Mouse (Mus musculus): Measurements from ENCODE around the gene Sergef. TPM values are rescaled to one million over a fixed set of nuclear protein-coding genes. Genes with fewer than 3 reads are reported as not detected.

The Sergef gene
- total and polyA plus RNA-seq, 3 experiments: 10.9 to 36.2 (median 13.0) TPM

GRCm38 (mm10) chr7:46529259-46529658 lies 110.3 kb downstream of the Sergef start:
- no peaks in the 10 kb centered on the region for H3K4me1 ChIP-seq (ENCODE audit: insufficient read depth, low read depth, low read length)
- H3K4me3 ChIP-seq (ENCODE audit: low read depth, low read length): no peak overlapping the region
- peaks cover 54% of the 10 kb centered on the region for H3K36me3 ChIP-seq (replicated peaks)
- DNase-seq (ENCODE audit: low spot score) (no peak), ATAC-seq (ENCODE audit: extremely low read depth, insufficient number of reproducible peaks, low FRiP score, poor library complexity, severe bottlenecking) (no peak)
- no peaks in the 10 kb centered on the region for H3K9me3 ChIP-seq (replicated peaks)
- no peak for TF ChIP-seq CTCF (IDR thresholded peaks at IDR 0.05; ENCODE audit: low read depth, low read length)
- no peak for TF ChIP-seq GATA2 (IDR thresholded peaks at IDR 0.05; ENCODE audit: borderline replicate concordance, low read depth, low read length)
- no peak for TF ChIP-seq GATA1 (IDR thresholded peaks at IDR 0.05; ENCODE audit: borderline replicate concordance, low read length)
- no peak for TF ChIP-seq TAL1 (conservative IDR thresholded peaks at IDR 0.05; ENCODE audit: low read depth, low read length)
- TF ChIP-seq POLR2AphosphoS5 (IDR thresholded peaks at IDR 0.05; ENCODE audit: insufficient replicate concordance, low read depth, low read length): no peak
- H3K27me3 ChIP-seq (ENCODE audit: insufficient read depth, low read length): no peaks in the 10 kb centered on the region

GRCm38 (mm10) chr7:46526665-46527154 lies 112.9 kb downstream of the Sergef start:
- DNase-seq (ENCODE audit: low spot score) (no peak), ATAC-seq (ENCODE audit: extremely low read depth, insufficient number of reproducible peaks, low FRiP score, poor library complexity, severe bottlenecking) (no peak)
- H3K27me3 ChIP-seq (ENCODE audit: insufficient read depth, low read length): no peaks in the 10 kb centered on the region
- no peaks in the 10 kb centered on the region for H3K4me1 ChIP-seq (ENCODE audit: insufficient read depth, low read depth, low read length)
- peaks cover 42% of the 10 kb centered on the region for H3K36me3 ChIP-seq (replicated peaks)
- no peak overlapping the region for H3K4me3 ChIP-seq (ENCODE audit: low read depth, low read length)
- TF ChIP-seq GATA1 (IDR thresholded peaks at IDR 0.05; ENCODE audit: borderline replicate concordance, low read length) (no peak), POLR2AphosphoS5 (IDR thresholded peaks at IDR 0.05; ENCODE audit: insufficient replicate concordance, low read depth, low read length) (no peak), TAL1 (conservative IDR thresholded peaks at IDR 0.05; ENCODE audit: low read depth, low read length) (no peak)
- H3K9me3 ChIP-seq (replicated peaks): no peaks in the 10 kb centered on the region

- ATAC-seq (ENCODE audit: extremely low read depth, insufficient number of reproducible peaks, low FRiP score, poor library complexity, severe bottlenecking) (no peak), DNase-seq (ENCODE audit: low spot score) (no peak)
- Histone ChIP-seq H3K9me3 (replicated peaks) (no peaks in the 10 kb centered on the region), H3K27me3 (ENCODE audit: insufficient read depth, low read length) (no peaks in the 10 kb centered on the region), H3K36me3 (replicated peaks) (peaks cover 29% of the 10 kb centered on the region), H3K4me3 (ENCODE audit: low read depth, low read length) (no peak overlapping the region), H3K4me1 (ENCODE audit: insufficient read depth, low read depth, low read length) (no peaks in the 10 kb centered on the region)
- no peak for TF ChIP-seq GATA1 (IDR thresholded peaks at IDR 0.05; ENCODE audit: borderline replicate concordance, low read length)
- TF ChIP-seq CTCF (IDR thresholded peaks at IDR 0.05; ENCODE audit: low read depth, low read length): no peak
- no peak for TF ChIP-seq POLR2AphosphoS5 (IDR thresholded peaks at IDR 0.05; ENCODE audit: insufficient replicate concordance, low read depth, low read length)
- TF ChIP-seq GATA2 (IDR thresholded peaks at IDR 0.05; ENCODE audit: borderline replicate concordance, low read depth, low read length): no peak
- no peak for TF ChIP-seq TAL1 (conservative IDR thresholded peaks at IDR 0.05; ENCODE audit: low read depth, low read length)
Observed at GRCm38 (mm10) chr7:46523215-46523614, 116.4 kb downstream of the Sergef start.

- ATAC-seq (ENCODE audit: extremely low read depth, insufficient number of reproducible peaks, low FRiP score, poor library complexity, severe bottlenecking) (no peak), DNase-seq (ENCODE audit: low spot score) (no peak)
- no peak overlapping the region for H3K4me3 ChIP-seq (ENCODE audit: low read depth, low read length)
- peaks cover 29% of the 10 kb centered on the region for H3K36me3 ChIP-seq (replicated peaks)
- H3K27me3 ChIP-seq (ENCODE audit: insufficient read depth, low read length): no peaks in the 10 kb centered on the region
- H3K9me3 ChIP-seq (replicated peaks): no peaks in the 10 kb centered on the region
- TF ChIP-seq TAL1 (conservative IDR thresholded peaks at IDR 0.05; ENCODE audit: low read depth, low read length): no peak
- TF ChIP-seq POLR2AphosphoS5 (IDR thresholded peaks at IDR 0.05; ENCODE audit: insufficient replicate concordance, low read depth, low read length): no peak
- no peak for TF ChIP-seq GATA2 (IDR thresholded peaks at IDR 0.05; ENCODE audit: borderline replicate concordance, low read depth, low read length)
- no peak for TF ChIP-seq GATA1 (IDR thresholded peaks at IDR 0.05; ENCODE audit: borderline replicate concordance, low read length)
- no peak for TF ChIP-seq CTCF (IDR thresholded peaks at IDR 0.05; ENCODE audit: low read depth, low read length)
- H3K4me1 ChIP-seq (ENCODE audit: insufficient read depth, low read depth, low read length): no peaks in the 10 kb centered on the region
Observed at GRCm38 (mm10) chr7:46521794-46522193, 117.8 kb downstream of the Sergef start.

- Histone ChIP-seq H3K4me3 (ENCODE audit: low read depth, low read length) (no peak overlapping the region), H3K27me3 (ENCODE audit: insufficient read depth, low read length) (no peaks in the 10 kb centered on the region), H3K4me1 (ENCODE audit: insufficient read depth, low read depth, low read length) (no peaks in the 10 kb centered on the region), H3K36me3 (replicated peaks) (peaks cover 34% of the 10 kb centered on the region), H3K9me3 (replicated peaks) (no peaks in the 10 kb centered on the region)
- DNase-seq (ENCODE audit: low spot score) (no peak), ATAC-seq (ENCODE audit: extremely low read depth, insufficient number of reproducible peaks, low FRiP score, poor library complexity, severe bottlenecking) (no peak)
- TF ChIP-seq TAL1 (conservative IDR thresholded peaks at IDR 0.05; ENCODE audit: low read depth, low read length): no peak
Observed at GRCm38 (mm10) chr7:46519148-46519547, 120.5 kb downstream of the Sergef start.

GRCm38 (mm10) chr7:46517158-46517557 lies 122.4 kb downstream of the Sergef start:
- no peak for DNase-seq (ENCODE audit: low spot score)

GRCm38 (mm10) chr7:46515960-46516359 lies 123.6 kb downstream of the Sergef start:
- H3K27me3 ChIP-seq (ENCODE audit: insufficient read depth, low read length): no peaks in the 10 kb centered on the region
- DNase-seq (ENCODE audit: low spot score) (no peak), ATAC-seq (ENCODE audit: extremely low read depth, insufficient number of reproducible peaks, low FRiP score, poor library complexity, severe bottlenecking) (no peak)
- no peak overlapping the region for H3K4me3 ChIP-seq (ENCODE audit: low read depth, low read length)
- TF ChIP-seq GATA1 (IDR thresholded peaks at IDR 0.05; ENCODE audit: borderline replicate concordance, low read length) (no peak), TAL1 (conservative IDR thresholded peaks at IDR 0.05; ENCODE audit: low read depth, low read length) (no peak), POLR2AphosphoS5 (IDR thresholded peaks at IDR 0.05; ENCODE audit: insufficient replicate concordance, low read depth, low read length) (no peak), CTCF (IDR thresholded peaks at IDR 0.05; ENCODE audit: low read depth, low read length) (no peak), GATA2 (IDR thresholded peaks at IDR 0.05; ENCODE audit: borderline replicate concordance, low read depth, low read length) (no peak)
- no peaks in the 10 kb centered on the region for H3K9me3 ChIP-seq (replicated peaks)
- peaks cover 46% of the 10 kb centered on the region for H3K36me3 ChIP-seq (replicated peaks)
- H3K4me1 ChIP-seq (ENCODE audit: insufficient read depth, low read depth, low read length): no peaks in the 10 kb centered on the region

More at GRCm38 (mm10) chr7:46517158-46517557, 122.4 kb downstream of the Sergef start:
- peaks cover 44% of the 10 kb centered on the region for H3K36me3 ChIP-seq (replicated peaks)
- no peaks in the 10 kb centered on the region for H3K27me3 ChIP-seq (ENCODE audit: insufficient read depth, low read length)
- no peaks in the 10 kb centered on the region for H3K9me3 ChIP-seq (replicated peaks)
- no peak for ATAC-seq (ENCODE audit: extremely low read depth, insufficient number of reproducible peaks, low FRiP score, poor library complexity, severe bottlenecking)
- H3K4me1 ChIP-seq (ENCODE audit: insufficient read depth, low read depth, low read length): no peaks in the 10 kb centered on the region
- TF ChIP-seq TAL1 (conservative IDR thresholded peaks at IDR 0.05; ENCODE audit: low read depth, low read length): no peak
- TF ChIP-seq GATA2 (IDR thresholded peaks at IDR 0.05; ENCODE audit: borderline replicate concordance, low read depth, low read length): no peak
- no peak for TF ChIP-seq CTCF (IDR thresholded peaks at IDR 0.05; ENCODE audit: low read depth, low read length)
- TF ChIP-seq POLR2AphosphoS5 (IDR thresholded peaks at IDR 0.05; ENCODE audit: insufficient replicate concordance, low read depth, low read length): no peak
- no peak for TF ChIP-seq GATA1 (IDR thresholded peaks at IDR 0.05; ENCODE audit: borderline replicate concordance, low read length)
- H3K4me3 ChIP-seq (ENCODE audit: low read depth, low read length): no peak overlapping the region

All from G1E (cell line).